Mouse (Mus musculus): ENCODE results near the gene Dnaic2.

- TF ChIP-seq CTCF (IDR thresholded peaks at IDR 0.05; ENCODE audit: low read depth, low read length) (no peak), EP300 (IDR thresholded peaks at IDR 0.05; ENCODE audit: insufficient read depth, low read depth, low read length) (no peak), POLR2A (IDR thresholded peaks at IDR 0.05; ENCODE audit: insufficient read depth, low read length) (no peak)
These were observed 79.8 kb downstream of the Dnaic2 start for GRCm38 (mm10) chr11:114807025-114807424.
